Mouse (Mus musculus) forebrain, embryonic 12.5 days (tissue): Measurements from ENCODE around the gene Patj. TPM values are rescaled to one million over a fixed set of nuclear protein-coding genes. Genes with fewer than 3 reads are reported as not detected.
"Not testable (repeated sequence)": the region's sequence is repeated elsewhere in the genome, so short reads cannot be mapped to it uniquely, and the experiment has no call there.

Source experiments
- ATAC-seq: fragments of 200-750 bp; cut with Nextera tagmentation; 2 replicates; pipeline ENCODE4 v1.8.0; 2017; ENCODE audit warnings: moderate TSS enrichment; ENCODE audit not compliant: low FRiP score
- H3K27ac ChIP-seq: fragments of 300-500 bp; sonication (generic); 2 replicates; pipeline ENCODE4 v1.5.1; 2016; ENCODE audit warnings: mild to moderate bottlenecking
- H3K27me3 ChIP-seq: fragments of 300-500 bp; sonication (generic); 2 replicates; pipeline ENCODE4 v1.6.1; 2016; ENCODE audit warnings: mild to moderate bottlenecking
- H3K36me3 ChIP-seq: fragments of 300-500 bp; sonication (generic); replicated peaks from 2 replicates; pipeline ENCODE4 v1.6.1; 2016; ENCODE audit warnings: mild to moderate bottlenecking
- H3K4me1 ChIP-seq: fragments of 300-500 bp; sonication (generic); 2 replicates; pipeline ENCODE4 v1.6.1; 2016
- H3K4me2 ChIP-seq: fragments of 300-500 bp; sonication (generic); 2 replicates; pipeline ENCODE4 v1.6.1; 2016; ENCODE audit warnings: mild to moderate bottlenecking, moderate library complexity
- H3K4me3 ChIP-seq: fragments of 300-500 bp; sonication (generic); replicated peaks from 2 replicates; pipeline ENCODE4 v1.5.1; 2016; ENCODE audit warnings: mild to moderate bottlenecking
- H3K9ac ChIP-seq: fragments of 300-500 bp; sonication (generic); 2 replicates; pipeline ENCODE4 v1.6.1; 2016; ENCODE audit warnings: mild to moderate bottlenecking
- H3K9me3 ChIP-seq: fragments of 300-500 bp; sonication (generic); 2 replicates; pipeline ENCODE4 v1.6.1; 2016
- WGBS: fragments of 180-500 bp; shearing (Covaris S2); methylation state at CpG from one replicate; pipeline ENCODE4 v1.1.7; 2016; 5-methylcytosine and 5-hydroxymethylcytosine counted together
- polyA plus RNA-seq: library from polyadenylated mRNA; unstranded; fragments of >200 nt; fragmentation: Nextera tagmentation; extraction: Ambion mirVana; gene quantifications from 2 replicates; pipeline ENCODE4 v1.2.1, GENCODE M21; 2016

Gene Patj
- polyA plus RNA-seq, 1 experiment from 2014 or later: 12.9 TPM

- Histone ChIP-seq H3K27me3 (no peaks in the 10 kb centered on the region), H3K36me3 (no peaks in the 10 kb centered on the region), H3K4me2 (no peak overlapping the region), H3K27ac (no peak overlapping the region), H3K9me3 (no peaks in the 10 kb centered on the region), H3K4me1 (no peaks in the 10 kb centered on the region), H3K9ac (no peak overlapping the region), H3K4me3 (no peak overlapping the region)
- ATAC-seq: no peak
- WGBS: 93% methylated on average over 4 of the region's 4 CpGs
These were observed 12.9 kb downstream of the Patj start for GRCm38 (mm10) chr4:98408455-98408854.

DNA sequence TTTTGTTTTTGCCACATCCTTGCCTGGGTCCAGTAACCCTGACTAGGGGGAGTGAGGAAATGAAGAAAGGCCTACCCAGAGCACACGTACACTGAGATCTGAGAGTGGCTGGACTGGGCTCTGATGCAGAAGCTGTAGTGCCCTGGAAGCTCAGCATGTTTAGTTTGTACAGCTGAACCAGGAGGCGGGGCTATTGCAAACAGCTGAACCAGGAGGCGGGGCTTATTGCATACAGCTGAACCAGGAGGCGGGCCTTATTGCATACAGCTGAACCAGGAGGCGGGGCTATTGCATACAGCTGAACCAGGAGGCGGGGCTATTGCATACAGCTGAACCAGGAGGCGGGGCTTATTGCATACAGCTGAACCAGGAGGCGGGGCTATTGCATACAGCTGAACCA, 19.6 kb downstream of the Patj start:
- not testable (repeated sequence) for H3K36me3 ChIP-seq, H3K4me2 ChIP-seq, H3K4me3 ChIP-seq, H3K27me3 ChIP-seq, H3K9me3 ChIP-seq, H3K9ac ChIP-seq, H3K4me1 ChIP-seq, H3K27ac ChIP-seq, ATAC-seq
- 94% methylated on average over 8 of the region's 8 CpGs for WGBS

DNA sequence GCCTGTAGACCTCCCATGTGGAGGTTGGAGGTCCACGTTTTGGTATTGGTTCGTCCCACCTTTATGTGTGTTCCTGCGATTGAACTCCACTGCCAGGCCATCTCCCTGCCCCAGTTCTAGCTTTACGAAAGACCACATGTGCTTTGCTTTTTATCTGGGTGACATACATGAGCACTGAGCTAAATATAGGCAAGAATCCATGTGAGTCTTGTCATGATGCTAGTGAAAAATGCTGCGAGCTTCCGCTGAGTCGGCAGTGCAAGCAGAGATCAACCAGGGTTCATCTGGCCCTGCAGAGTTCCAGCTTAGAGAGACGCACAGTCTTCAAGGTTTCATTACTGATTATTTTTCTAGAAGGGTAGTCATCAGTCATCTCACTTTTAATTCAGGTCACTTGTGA, 32.8 kb downstream of the Patj start:
- Histone ChIP-seq H3K27ac (no peak overlapping the region), H3K27me3 (no peaks in the 10 kb centered on the region), H3K9ac (no peak overlapping the region), H3K4me1 (no peaks in the 10 kb centered on the region), H3K9me3 (no peaks in the 10 kb centered on the region), H3K4me2 (no peak overlapping the region), H3K36me3 (no peaks in the 10 kb centered on the region), H3K4me3 (no peak overlapping the region)
- ATAC-seq: no peak
- 93% methylated on average over 8 of the region's 8 CpGs for WGBS

DNA sequence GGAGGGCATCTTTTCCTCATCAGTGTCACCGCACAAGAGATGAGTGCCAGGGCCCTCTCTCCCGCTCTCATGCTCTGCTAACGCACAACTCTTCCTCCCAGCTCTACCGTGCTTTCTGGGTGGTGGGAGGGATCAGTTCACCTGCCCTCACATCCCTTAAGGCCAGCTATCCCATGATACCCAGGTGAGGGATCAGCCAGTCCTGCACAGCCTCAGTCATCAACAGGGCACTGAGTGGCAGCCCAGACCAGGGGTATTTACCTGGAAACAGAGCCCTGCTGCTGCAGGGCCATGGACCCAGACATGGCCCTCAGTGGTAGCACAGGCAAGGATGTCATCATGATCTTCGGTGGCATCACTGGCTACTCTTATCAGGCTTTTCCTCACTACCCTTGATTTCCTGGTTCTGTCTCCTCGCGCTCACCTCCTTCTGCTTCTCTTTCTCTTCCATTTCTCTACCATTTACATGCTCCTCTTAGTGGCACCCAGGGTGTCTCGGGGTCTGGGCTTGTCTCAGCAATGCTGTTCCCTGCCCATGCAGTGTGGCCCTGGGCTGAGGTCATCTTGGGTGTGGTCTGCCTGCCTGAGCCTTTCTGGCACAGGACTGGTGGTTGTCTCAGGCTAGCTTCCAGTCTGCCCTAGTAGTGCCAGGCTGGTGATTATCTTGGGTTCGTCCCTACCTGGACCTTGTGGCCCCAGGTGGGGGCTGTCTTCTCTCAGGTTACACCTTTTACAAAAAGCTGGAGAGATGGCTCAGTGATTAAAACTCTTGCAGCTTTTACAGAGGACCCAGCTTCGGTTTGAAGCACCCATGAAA, 40.3 kb downstream of the Patj start:
- H3K4me1 ChIP-seq: 0 out of 2 replicates have a peak, but pooled peaks cover 8% of the 10 kb centered on the region
- no peak overlapping the region for H3K9ac ChIP-seq
- no peaks in the 10 kb centered on the region for H3K36me3 ChIP-seq
- no peak overlapping the region for H3K4me3 ChIP-seq
- H3K9me3 ChIP-seq: no peaks in the 10 kb centered on the region
- H3K4me2 ChIP-seq: no peak overlapping the region
- H3K27ac ChIP-seq: no peak overlapping the region
- ATAC-seq: no peak
- 88% methylated on average over 10 of the region's 10 CpGs for WGBS
- no peaks in the 10 kb centered on the region for H3K27me3 ChIP-seq

DNA sequence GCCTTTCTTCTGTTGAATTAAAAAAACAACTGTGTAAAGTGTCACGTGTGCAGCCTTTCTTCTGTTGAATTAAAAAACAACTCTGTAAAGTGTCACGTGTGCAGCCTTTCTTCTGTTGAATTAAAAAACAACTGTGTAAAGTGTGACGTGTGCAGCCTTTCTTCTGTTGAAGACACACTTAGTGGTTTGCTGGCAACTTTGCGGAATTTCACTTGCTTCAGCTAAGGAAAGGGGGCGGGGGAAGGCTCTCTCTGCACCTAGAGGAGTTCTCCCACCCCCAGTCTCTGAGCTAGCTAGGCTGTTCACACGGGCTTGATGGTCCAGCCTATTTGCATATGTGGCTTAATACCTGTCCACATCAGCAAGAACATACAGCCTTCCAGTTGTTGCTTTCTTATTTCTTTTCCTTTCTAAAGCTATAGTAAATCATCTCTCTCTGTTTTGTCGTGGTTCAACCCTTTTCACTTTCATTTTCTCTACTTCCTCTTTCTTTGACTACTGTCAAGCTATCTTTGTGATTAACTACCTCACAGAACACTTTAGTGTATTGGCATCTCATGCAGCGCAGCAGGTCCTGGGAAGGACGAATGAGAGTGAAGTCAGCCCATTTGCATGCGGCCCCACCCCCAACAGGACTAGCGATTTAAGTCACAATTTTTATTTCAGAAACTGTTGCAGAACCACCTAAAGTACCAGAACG, 41.2 kb downstream of the Patj start:
- Histone ChIP-seq H3K27ac (no peak overlapping the region), H3K4me3 (no peak overlapping the region), H3K27me3 (no peaks in the 10 kb centered on the region), H3K9ac (no peak overlapping the region), H3K4me1 (0 out of 2 replicates have a peak, but pooled peaks cover 8% of the 10 kb centered on the region), H3K9me3 (no peaks in the 10 kb centered on the region), H3K36me3 (no peaks in the 10 kb centered on the region), H3K4me2 (no peak overlapping the region)
- 71% methylated on average over 12 of the region's 12 CpGs for WGBS
- no peak for ATAC-seq

DNA sequence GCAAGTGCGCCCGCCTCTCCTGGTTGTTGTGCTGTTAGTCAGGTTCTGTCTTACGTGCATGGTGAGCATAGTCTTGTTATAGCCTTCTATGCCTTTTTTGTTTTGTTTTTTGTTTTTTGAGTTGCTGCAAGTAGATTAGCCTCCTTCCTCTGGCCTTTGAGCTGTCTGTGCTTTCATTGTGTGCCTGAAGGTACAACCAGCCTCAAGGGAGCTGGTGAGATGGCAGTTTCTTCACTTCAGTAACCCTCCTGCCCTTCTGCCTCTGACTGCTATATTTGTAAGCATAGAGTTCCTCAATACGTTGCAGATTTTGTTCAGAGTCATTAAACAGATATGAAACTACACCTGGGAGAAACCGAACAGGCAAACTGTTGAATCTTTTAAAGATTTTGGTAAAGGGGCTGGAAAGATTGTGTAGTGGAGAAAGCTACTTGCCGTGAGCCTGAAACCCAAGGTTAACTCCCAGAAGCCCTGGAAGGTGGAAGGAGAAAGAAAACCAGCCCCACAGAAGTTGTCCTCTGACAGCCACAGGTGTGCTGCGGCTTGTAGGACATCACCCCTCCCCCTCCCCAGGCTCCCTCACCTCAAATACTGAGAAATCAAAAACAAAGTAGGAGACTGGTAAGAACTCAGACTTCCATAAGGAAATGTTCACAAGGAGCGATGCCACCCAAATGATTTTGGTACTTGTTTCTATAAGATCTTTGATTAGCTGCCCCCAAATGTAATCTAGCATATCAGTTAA, 43.8 kb downstream of the Patj start:
- WGBS: 78% methylated on average over 8 of the region's 8 CpGs
- H3K27ac ChIP-seq: no peak overlapping the region
- no peaks in the 10 kb centered on the region for H3K36me3 ChIP-seq
- H3K27me3 ChIP-seq: no peaks in the 10 kb centered on the region
- H3K4me2 ChIP-seq: no peak overlapping the region
- 0 out of 2 replicates have a peak, but pooled peaks cover 8% of the 10 kb centered on the region for H3K4me1 ChIP-seq
- no peak for ATAC-seq
- H3K9ac ChIP-seq: no peak overlapping the region
- H3K9me3 ChIP-seq: no peaks in the 10 kb centered on the region
- H3K4me3 ChIP-seq: no peak overlapping the region

GRCm38 (mm10) chr4:98441248-98441647, 45.7 kb downstream of the Patj start:
- ATAC-seq: no peak
- Histone ChIP-seq H3K36me3 (no peaks in the 10 kb centered on the region), H3K9ac (no peak overlapping the region), H3K9me3 (no peaks in the 10 kb centered on the region), H3K4me2 (no peak overlapping the region), H3K27ac (no peak overlapping the region), H3K27me3 (no peaks in the 10 kb centered on the region), H3K4me1 (0 out of 2 replicates have a peak, but pooled peaks cover 11% of the 10 kb centered on the region), H3K4me3 (no peak overlapping the region)
- WGBS: 93% methylated on average over 3 of the region's 3 CpGs

DNA sequence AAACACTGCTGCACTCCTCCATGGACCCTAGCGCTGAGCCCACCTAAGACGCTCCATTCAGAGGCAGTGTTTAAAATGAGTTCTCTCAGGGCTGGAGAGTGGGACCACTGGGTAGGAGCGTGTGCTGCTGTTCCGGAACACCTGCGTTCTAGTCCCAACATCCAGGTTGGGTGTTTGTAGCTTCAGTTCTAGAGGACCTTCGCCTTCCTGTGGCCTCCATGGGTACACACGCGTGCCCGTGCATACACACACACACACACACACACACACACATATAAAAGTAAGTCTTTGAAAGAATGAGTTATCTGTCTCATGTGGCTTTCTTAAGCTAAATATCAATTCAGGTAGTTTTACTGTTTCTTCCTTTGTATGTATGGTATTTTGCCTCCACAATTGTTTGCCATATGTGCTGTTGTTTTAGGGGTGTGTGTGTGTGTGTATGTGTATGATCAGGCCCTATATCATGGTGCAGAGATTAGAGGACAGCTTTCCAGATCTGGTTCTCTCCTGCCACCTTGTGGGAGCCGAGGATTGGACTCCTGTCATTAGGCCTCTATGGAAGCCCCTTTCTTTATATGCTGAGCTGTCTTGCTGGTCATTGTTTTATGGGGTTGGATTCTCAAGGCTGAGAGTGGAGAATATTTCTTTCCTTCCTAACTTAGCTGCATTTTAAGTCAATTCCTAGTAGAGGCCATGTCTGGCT, 49.0 kb downstream of the Patj start:
- H3K27me3 ChIP-seq: no peaks in the 10 kb centered on the region
- 86% methylated on average over 10 of the region's 10 CpGs for WGBS

DNA sequence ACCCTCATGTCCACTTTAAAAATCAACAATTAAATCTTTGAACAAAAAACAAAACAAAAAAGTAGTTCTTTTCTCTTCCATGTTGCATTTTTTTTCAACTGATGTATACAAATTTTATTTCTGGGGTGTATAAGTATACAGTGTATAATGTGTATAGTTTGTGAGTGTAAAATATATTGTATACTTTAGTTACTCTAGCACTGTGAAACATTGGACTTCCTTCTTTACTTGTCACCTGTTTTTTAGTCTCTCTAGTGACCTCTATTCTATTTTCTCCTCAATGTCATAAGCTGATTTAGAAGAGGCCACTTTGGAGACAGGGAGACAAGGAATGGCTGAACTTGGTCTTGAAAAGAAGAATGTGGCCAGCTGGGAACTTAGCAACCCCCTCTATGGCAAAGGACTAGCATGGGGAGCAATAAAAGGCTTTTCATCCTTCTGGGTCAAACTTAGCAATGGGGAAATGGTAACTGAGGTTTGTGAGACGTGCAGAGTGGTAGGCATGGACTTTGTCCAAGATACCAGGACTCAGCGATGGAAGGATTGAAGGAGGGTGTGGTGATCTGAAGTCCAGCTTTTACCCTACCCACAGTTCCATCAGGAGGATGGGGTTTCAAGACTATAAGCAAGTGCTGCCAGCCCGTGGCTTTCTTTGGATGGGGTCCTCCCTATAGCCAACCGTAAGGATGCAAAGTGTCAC, 54.1 kb downstream of the Patj start:
- Histone ChIP-seq H3K9ac (no peak overlapping the region), H3K9me3 (no peaks in the 10 kb centered on the region), H3K4me3 (no peak overlapping the region), H3K27ac (no peak overlapping the region), H3K4me1 (0 out of 2 replicates have a peak, but pooled peaks cover 3% of the 10 kb centered on the region), H3K27me3 (no peaks in the 10 kb centered on the region), H3K36me3 (no peaks in the 10 kb centered on the region), H3K4me2 (no peak overlapping the region)
- 88% methylated on average over 4 of the region's 4 CpGs for WGBS
- no peak for ATAC-seq

More for the DNA sequence above, 49.0 kb downstream of the Patj start:
- Histone ChIP-seq H3K36me3 (no peaks in the 10 kb centered on the region), H3K4me2 (no peak overlapping the region), H3K9ac (no peak overlapping the region), H3K27ac (no peak overlapping the region), H3K9me3 (no peaks in the 10 kb centered on the region), H3K4me1 (0 out of 2 replicates have a peak, but pooled peaks cover 3% of the 10 kb centered on the region), H3K4me3 (no peak overlapping the region)
- ATAC-seq: peak; percentile 87

DNA sequence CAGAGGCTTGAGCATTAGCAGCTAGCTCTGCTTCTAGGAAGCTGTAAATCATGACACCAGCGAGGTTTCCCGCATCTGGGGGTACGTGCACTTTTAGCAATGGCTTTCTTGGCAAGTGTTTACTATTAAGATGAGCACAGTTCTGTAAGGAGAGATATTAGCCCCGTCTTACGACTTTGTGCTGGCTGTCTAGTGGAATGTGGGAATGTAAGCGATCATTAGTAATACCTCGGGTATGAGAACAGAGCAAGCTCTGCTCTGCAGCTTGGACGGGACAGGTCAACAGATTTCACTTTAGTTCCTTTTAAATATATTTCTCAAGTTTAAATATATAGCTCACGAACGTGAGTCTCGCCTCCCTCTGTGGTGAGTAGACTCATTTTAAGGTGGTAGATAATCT, 54.7 kb downstream of the Patj start:
- H3K9me3 ChIP-seq: no peaks in the 10 kb centered on the region
- no peak for ATAC-seq
- no peaks in the 10 kb centered on the region for H3K27me3 ChIP-seq
- H3K4me2 ChIP-seq: no peak overlapping the region
- no peak overlapping the region for H3K27ac ChIP-seq
- H3K36me3 ChIP-seq: no peaks in the 10 kb centered on the region
- no peak overlapping the region for H3K4me3 ChIP-seq
- 94% methylated on average over 11 of the region's 11 CpGs for WGBS
- no peak overlapping the region for H3K9ac ChIP-seq
- H3K4me1 ChIP-seq: 0 out of 2 replicates have a peak, but pooled peaks cover 2% of the 10 kb centered on the region

DNA sequence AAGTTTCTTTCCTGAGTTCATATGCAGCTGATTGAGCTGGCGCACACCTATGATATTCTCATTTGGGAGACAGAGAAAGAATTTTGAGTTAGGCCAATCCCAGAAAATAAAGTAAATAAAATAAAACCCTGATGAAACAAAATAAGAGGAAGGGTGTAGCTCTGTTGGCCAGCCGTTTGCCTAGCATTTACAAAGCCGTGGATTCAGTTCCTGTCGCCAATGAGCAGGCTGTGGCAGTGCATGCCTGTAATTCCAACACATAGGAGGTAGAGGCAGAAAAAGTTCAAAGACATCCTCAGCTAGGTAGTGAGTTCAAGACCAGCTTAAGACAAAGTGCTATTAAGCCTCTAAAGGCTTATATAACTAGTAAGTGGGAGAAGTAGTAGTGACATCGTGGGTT, 55.2 kb downstream of the Patj start:
- Histone ChIP-seq H3K36me3 (no peaks in the 10 kb centered on the region), H3K27me3 (no peaks in the 10 kb centered on the region), H3K4me3 (no peak overlapping the region), H3K9ac (no peak overlapping the region), H3K9me3 (no peaks in the 10 kb centered on the region), H3K4me2 (no peak overlapping the region), H3K27ac (no peak overlapping the region), H3K4me1 (no peaks in the 10 kb centered on the region)
- no peak for ATAC-seq
- WGBS: 88% methylated on average over 5 of the region's 5 CpGs
